Mouse (Mus musculus) olfactory bulb, adult 2 months (tissue): Measurements from ENCODE around the gene Gcnt7.

Experiments used
- CTCF ChIP-seq: fragments of 200-500 bp; IDR thresholded peaks from 2 replicates; pipeline ENCODE4 v1.5.1; 2012; ENCODE audit warnings: low read depth, mild to moderate bottlenecking, low read length, moderate library complexity; ENCODE audit not compliant: insufficient read depth
- POLR2A ChIP-seq: fragments of 200-500 bp; IDR thresholded peaks from 2 replicates; pipeline ENCODE4 v1.6.1; 2012; ENCODE audit warnings: mild to moderate bottlenecking, low read depth, low read length, moderate library complexity; ENCODE audit not compliant: insufficient read depth

DNA sequence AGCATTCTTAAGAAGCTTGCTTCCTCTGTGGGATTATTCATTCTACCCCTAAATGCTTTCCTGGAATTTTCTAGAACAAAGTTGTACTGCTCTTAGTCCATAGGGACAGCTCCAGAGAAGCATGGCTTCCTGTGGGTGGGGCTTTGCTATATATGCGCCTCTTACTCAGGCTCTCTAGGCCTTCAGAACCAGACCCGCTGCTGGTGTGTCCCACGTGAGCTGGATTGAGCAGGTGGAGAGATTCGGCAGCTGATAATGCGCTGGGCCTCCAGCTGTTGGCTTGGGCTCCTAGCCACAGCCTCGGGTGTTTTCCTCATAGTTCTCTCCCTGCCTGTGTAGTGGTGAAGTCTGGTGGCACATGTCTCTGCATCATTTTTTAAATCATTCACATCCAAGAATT is 7.8 kb downstream of the Gcnt7 start:
- TF ChIP-seq POLR2A = no peak
- TF ChIP-seq CTCF = no peak
